Mouse (Mus musculus): ENCODE measurements around the gene Abcg8.

Abcg8 gene

GRCm38 (mm10) chr17:84675951-84676366 lies at the start of gene Abcg8:
TSS of gene Abcg8 (plus strand) at chr17:84676302.
- no peak for DNase-seq (ENCODE audit: low spot score in 2 of 2)

GRCm38 (mm10) chr17:84626857-84627305 lies 49.2 kb upstream of the Abcg8 start:
- no peak for DNase-seq (ENCODE audit: low spot score in 2 of 2)

- DNase-seq (ENCODE audit: low spot score in 2 of 2), result no peak
These were observed 48.4 kb upstream of the Abcg8 start for GRCm38 (mm10) chr17:84627721-84628120.

GRCm38 (mm10) chr17:84628611-84629010 lies 47.5 kb upstream of the Abcg8 start:
- no peak for DNase-seq (ENCODE audit: low spot score in 2 of 2)

- no peak for DNase-seq (ENCODE audit: low spot score in 2 of 2)
These were observed 44.3 kb upstream of the Abcg8 start for GRCm38 (mm10) chr17:84631836-84632235.

GRCm38 (mm10) chr17:84633443-84633842 lies 42.7 kb upstream of the Abcg8 start:
- DNase-seq (ENCODE audit: low spot score in 2 of 2), result peak; percentile 30 to 49

GRCm38 (mm10) chr17:84636328-84636727 lies 39.8 kb upstream of the Abcg8 start:
- no peak for DNase-seq (ENCODE audit: low spot score in 2 of 2)

- DNase-seq (ENCODE audit: low spot score in 2 of 2), result no peak
These were observed 38.1 kb upstream of the Abcg8 start for GRCm38 (mm10) chr17:84637971-84638370.

GRCm38 (mm10) chr17:84639796-84640378 lies 36.2 kb upstream of the Abcg8 start:
- no peak for DNase-seq (ENCODE audit: low spot score in 2 of 2)

GRCm38 (mm10) chr17:84641893-84642292 lies 34.2 kb upstream of the Abcg8 start:
- no peak for DNase-seq (ENCODE audit: low spot score in 2 of 2)

GRCm38 (mm10) chr17:84642324-84642723 lies 33.8 kb upstream of the Abcg8 start:
- DNase-seq (ENCODE audit: low spot score in 2 of 2), result no peak

GRCm38 (mm10) chr17:84644292-84645050 lies 31.6 kb upstream of the Abcg8 start:
- DNase-seq (ENCODE audit: low spot score in 2 of 2), result no peak

- DNase-seq (ENCODE audit: low spot score in 2 of 2), result no peak
These were observed 31.0 kb upstream of the Abcg8 start for GRCm38 (mm10) chr17:84645119-84645518.

GRCm38 (mm10) chr17:84645894-84646293 lies 30.2 kb upstream of the Abcg8 start:
- DNase-seq (ENCODE audit: low spot score in 2 of 2), result no peak

GRCm38 (mm10) chr17:84646477-84646876 lies 29.6 kb upstream of the Abcg8 start:
- no peak for DNase-seq (ENCODE audit: low spot score in 2 of 2)

GRCm38 (mm10) chr17:84647630-84648029 lies 28.5 kb upstream of the Abcg8 start:
- peak in 1 of 2 experiments; percentile 12 for DNase-seq (ENCODE audit: low spot score in 2 of 2)

GRCm38 (mm10) chr17:84650302-84651017 lies 25.6 kb upstream of the Abcg8 start:
- no peak for DNase-seq (ENCODE audit: low spot score in 2 of 2)

GRCm38 (mm10) chr17:84653544-84653943 lies 22.6 kb upstream of the Abcg8 start:
- no peak for DNase-seq (ENCODE audit: low spot score in 2 of 2)

GRCm38 (mm10) chr17:84656205-84656604 lies 19.9 kb upstream of the Abcg8 start:
- DNase-seq (ENCODE audit: low spot score in 2 of 2), result no peak

GRCm38 (mm10) chr17:84656653-84657421 lies 19.3 kb upstream of the Abcg8 start:
- DNase-seq (ENCODE audit: low spot score in 2 of 2), result no peak

GRCm38 (mm10) chr17:84657422-84657732 lies 18.7 kb upstream of the Abcg8 start:
- no peak for DNase-seq (ENCODE audit: low spot score in 2 of 2)

- no peak for DNase-seq (ENCODE audit: low spot score in 2 of 2)
These were observed 18.3 kb upstream of the Abcg8 start for GRCm38 (mm10) chr17:84657782-84658181.

Measured in spleen, postnatal 36 days (tissue).